In the genomic region with DNA sequence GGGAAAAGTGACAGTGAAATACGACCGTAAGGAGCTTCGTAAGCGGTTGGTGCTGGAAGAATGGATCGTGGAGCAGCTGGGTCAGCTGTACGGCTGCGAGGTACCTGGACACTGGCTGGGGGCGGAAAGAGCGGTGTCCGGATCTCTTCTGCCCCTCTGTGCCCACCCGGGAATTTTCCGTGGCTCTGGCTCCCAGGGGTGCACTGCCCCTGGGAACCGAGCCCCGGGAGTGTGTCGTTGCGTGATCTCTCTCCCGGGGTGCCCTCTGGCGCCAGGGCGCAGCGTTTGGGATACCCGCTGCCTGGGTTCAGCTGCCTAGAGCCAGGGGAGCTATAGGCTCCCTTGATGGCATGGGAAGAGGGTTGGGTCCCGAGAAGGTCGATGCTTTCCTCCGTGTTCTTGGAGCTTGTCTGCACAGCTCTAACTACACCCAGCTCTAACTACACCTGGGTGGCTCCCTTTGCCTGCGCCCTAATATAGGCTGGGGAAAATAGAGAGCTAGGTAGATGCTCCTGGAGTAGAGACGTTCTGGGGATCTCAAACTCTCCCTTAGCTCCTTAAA, we compare ENCODE assay signal across 8 mouse cellular contexts. TPM values are rescaled to one million over a fixed set of nuclear protein-coding genes. Genes with fewer than 3 reads are reported as not detected.
DNase-seq lines count a peak whose midpoint lies in the region; ATAC-seq lines count a peak whose summit lies in the region.
"Had no signal": no experiment of that assay in that cellular context is flagged by ENCODE, and none has a peak within 500 bp of the region (broad histone marks: within the 10 kb centered on the region; RNA-seq: fewer than 3 reads in every experiment).

No protein-coding gene starts in this region.

- peak overlapping the region; percentile 95 for H3K4me2 ChIP-seq in forebrain, embryonic 12.5 days

- peaks cover 8% of the 10 kb centered on the region for H3K4me1 ChIP-seq in forebrain, embryonic 12.5 days

- ATAC-seq in forebrain, embryonic 12.5 days (ENCODE audit: low FRiP score), result peak; percentile 62
- ATAC-seq in erythroblast, adult 5-6 weeks (replicated peaks; ENCODE audit: low FRiP score, poor library complexity, severe bottlenecking), result no peak

- peaks cover 14% of the 10 kb centered on the region for H3K27me3 ChIP-seq in forebrain, embryonic 12.5 days

- H3K27ac ChIP-seq in forebrain, embryonic 12.5 days, result no peak overlapping the region

- no peaks in the 10 kb centered on the region for H3K36me3 ChIP-seq in forebrain, embryonic 12.5 days (replicated peaks)

- H3K9ac ChIP-seq in forebrain, embryonic 12.5 days, result peak overlapping the region; percentile 54

- H3K9me3 ChIP-seq in forebrain, embryonic 12.5 days, result no peaks in the 10 kb centered on the region

- peak; percentile 50 for DNase-seq in Muller cell, postnatal 12 days (ENCODE audit: inconsistent ontology term)
- DNase-seq in adrenal gland, postnatal 10 days, result peak; percentile 52
- DNase-seq in heart, postnatal 10 days, result peak; percentile 46 to 49
- peak; percentile 54 to 62 for DNase-seq in layer of hippocampus, postnatal 36 days
- DNase-seq in mesoderm, embryonic 11.5 days (ENCODE audit: low read depth, low spot score), result peak; percentile 43

- intact Hi-C loops in heart, postnatal 10 days (cut with DNase I), result loop anchor here (2.0 kb wide), 1 partner anchor 30 kb away; no protein-coding TSS in a partner anchor

- WGBS in forebrain, embryonic 12.5 days, result 3% methylated on average over 26 of the region's 26 CpGs

- H3K4me3 ChIP-seq in forebrain, embryonic 12.5 days (replicated peaks), result peak overlapping the region; percentile 60
- H3K4me3 ChIP-seq: erythroblast, embryonic 14.5 days had no signal

RNA-seq across cellular contexts. Expression of a gene that starts 1.1 kb away (rescaled TPM):
- total RNA-seq in adrenal gland, postnatal 10 days (2021), result 10 to 100 TPM; 10.2 to 11.7 TPM
- polyA plus RNA-seq in forebrain, embryonic 12.5 days (2016; fragmentation: Nextera tagmentation; extraction: Ambion mirVana), result 7.4 and 8.0 TPM in 2 replicates
- 100 to 1,000 TPM; 252 to 325 TPM for total RNA-seq in heart, postnatal 10 days (2021)
- 10 to 100 TPM; 24.1 to 25.2 TPM for total RNA-seq in layer of hippocampus, postnatal 36 days (2021)
- total RNA-seq in erythroblast, adult 5-6 weeks (2015; ENCODE audit: low replicate concordance), result not detected in 2 replicates
- not detected in 2 replicates for total RNA-seq in erythroblast, adult 5-6 weeks (2017; ENCODE audit: low replicate concordance)
- polyA plus RNA-seq: erythroblast, embryonic 14.5 days had no signal

Comparison
In these comparisons a context has a peak if more than half of its experiments do, and no peak if none do; other contexts are left out.
1. RNA of a gene that starts 1.1 kb away (total RNA-seq): 252 to 325 TPM in heart, postnatal 10 days, 24.1 to 25.2 TPM in layer of hippocampus, postnatal 36 days and 10.2 to 11.7 TPM in adrenal gland, postnatal 10 days; not detected in erythroblast, adult 5-6 weeks; every median in the first group is over 10 times any median in the second.
2. Peak in every context shown above with its lines, with median percentiles within 50 percentile points of each other: DNase-seq.